Mouse (Mus musculus) layer of hippocampus, adult 8-10 months (tissue): ENCODE measurements at regions not wholly inside any gene's neighbourhood (a gene's known extent, or its start where the extent isn't known, plus 50 kb on each side); places are given as distances from the start of the nearest gene placed in this dataset.
A peak's percentile ranks its signal among the peaks of the same experiment; 100 is the strongest.

Experiments used
- DNase-seq, 2 experiments: peaks; one replicate each; pipeline ENCODE4 v3.0.0; 2022; ENCODE audit warnings: low spot score in 2 of 2

DNA sequence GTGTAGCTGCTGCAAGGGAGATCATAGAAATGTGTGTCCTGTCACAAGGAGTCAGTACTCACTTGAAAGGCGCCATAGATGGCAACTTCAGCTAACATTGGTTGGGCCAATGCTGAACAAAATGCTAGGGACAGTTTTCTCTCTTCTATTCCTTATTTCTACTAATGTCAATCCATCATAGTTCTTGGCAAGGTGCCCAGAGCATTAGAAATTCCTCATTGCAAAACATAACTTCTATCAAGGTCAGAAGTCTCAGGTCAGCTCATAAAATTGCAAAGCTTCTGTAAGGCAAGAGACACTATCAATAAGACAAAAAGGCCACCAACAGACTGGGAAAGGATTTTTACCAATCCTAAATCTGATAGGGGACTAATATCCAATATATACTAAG is 106.3 kb downstream of the D1Ertd622e start:
- DNase-seq: no peak

DNA sequence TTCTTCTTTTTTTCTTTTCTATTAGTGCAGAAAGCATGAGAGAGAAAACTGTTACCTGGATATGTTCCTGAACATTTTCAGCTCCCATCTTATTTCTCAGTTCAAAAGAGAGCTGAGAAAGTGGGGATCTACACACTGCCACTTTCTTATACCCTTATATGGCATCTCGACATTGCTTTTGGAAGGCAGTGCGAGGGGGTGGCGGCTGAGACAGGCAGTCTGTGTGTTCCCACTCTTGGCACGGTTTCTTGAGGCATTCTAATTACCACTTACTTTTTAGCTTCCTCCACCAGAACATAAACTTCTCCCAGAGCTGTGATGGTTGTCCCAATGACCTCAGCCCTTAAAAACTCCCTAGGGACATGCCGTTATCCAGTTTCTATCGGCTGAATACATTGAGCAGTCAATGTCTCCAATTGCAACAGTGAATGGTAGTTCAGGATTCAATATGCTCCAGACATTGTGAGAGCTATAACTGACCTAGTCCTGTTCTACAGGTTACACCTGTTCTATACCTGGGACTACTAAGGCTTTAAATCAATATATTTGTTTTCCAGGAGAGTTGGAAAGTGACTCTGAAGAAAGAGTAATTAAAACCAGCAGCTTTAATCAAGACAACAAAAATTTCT is 106.8 kb downstream of the D1Ertd622e start:
- peak; percentile 25 to 46 for DNase-seq

DNA sequence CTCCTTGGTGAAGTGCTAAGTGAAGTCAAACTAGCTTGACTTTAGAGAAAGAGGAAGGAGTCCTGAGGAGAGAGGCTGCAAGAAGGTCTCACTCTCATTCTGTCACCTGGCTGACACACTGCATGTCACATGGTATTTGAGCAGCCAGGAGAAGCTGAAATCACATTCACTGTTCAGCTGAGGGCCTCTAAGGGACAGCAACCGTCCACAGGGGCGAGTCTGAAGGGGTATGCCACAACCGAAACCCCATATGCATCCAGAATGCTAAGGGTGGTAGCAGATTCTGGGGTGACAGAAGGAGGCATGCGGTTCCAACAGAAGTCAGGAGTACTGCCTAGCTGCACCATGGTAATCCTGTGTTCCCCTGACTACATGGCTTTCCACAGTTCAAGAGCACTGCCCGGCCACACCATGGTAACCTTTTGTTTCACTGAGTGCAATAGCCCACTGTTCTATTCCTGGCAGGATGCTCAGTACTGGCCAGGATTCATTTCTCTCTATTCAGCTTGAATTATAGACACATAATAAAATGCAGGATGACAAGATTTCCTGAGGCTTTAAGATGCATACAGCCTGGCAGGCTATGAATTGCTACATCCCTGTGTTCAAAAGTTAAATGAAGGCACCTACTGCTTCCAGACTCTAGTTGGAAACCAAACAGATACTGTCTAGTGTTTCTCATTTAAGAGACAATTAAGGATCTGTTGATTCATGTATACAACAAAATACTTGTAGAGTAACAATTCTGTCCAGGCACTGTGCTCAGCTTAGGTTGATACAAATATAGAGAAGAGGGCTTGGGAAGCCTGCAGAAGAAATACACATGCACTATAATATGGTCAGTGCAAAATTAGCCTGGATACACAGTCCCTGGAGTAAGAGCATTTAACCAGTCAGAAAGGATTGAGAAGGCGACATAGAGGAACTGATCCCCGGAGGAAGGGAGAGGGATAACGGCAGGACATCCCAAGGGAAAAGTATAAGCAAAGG is 108.1 kb downstream of the D1Ertd622e start:
- DNase-seq: peak; percentile 17 to 26

DNA sequence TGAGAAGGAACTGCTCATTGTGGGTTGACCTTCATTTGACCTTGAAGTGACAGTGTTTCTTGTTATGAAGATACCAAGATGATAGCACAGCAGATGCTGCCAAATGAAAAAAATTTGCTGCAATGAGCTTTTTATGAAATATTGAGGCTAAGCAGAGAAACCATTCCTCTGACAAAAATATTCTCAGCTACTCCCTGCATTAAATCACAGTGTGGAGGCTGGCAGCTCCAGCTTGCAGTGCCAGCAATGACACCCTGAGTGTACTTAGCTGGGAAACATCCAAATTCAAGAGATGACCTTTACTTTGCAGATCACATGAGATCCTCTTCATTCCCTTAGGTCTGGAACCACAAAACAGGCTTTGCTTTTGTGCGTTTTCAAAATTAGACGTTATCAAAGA is 109.0 kb downstream of the D1Ertd622e start:
- no peak for DNase-seq

DNA sequence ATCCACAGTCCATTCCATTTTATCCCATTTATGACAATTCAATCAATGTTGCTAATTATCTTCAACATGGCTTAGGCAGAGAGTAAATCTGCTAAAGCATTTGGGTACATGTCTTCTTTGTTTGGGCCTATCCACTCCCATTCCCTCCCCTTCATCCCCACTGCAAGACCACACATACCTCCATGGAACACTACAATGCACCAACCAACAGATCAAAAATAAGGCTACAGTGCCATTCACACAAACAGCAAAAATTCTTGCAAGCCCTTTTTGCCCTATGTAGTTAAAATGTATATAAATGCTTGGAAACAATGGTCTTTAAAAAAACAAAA is 120.7 kb downstream of the D1Ertd622e start:
- no peak for DNase-seq

DNA sequence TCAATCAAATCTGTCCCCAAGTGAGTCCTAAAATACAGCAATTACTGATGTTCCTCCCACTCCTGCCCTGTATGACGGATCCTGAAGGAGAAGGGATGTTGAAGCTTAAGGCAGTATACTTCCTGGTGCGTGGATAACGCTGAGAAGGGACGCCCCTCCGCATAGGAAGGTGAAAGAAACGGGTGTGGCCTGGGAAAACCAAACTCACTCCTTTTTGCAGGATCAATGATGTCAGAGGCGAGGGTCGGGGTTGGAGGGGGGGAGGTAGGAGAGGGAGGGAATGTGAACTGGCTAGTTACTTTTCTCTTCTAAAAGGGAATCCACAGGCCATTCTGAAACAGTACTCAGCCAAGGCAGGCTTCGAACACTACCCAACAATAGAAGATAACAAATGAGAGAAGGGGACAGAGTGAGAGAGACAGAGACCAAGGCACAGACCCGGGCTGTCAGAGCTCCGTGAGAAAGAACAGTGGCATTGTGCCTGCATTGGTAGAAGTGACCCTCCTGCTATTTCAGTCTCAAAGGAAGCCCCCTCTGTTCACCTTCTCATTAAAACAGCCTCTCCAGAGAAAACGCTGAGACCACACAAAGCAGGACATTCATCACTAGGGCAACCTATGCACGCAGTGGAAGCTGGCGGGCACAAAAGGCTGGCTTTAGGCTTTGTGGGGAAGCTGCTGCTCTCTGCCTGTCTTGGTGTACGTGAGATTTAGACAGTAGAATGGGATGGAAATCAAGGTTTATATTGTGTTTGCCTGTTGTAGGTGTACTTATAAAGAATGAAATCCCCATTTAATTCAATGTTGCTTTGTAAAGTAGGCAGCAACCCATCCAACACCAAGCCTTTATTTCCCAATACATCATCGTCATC is 121.3 kb downstream of the D1Ertd622e start:
- DNase-seq: no peak

DNA sequence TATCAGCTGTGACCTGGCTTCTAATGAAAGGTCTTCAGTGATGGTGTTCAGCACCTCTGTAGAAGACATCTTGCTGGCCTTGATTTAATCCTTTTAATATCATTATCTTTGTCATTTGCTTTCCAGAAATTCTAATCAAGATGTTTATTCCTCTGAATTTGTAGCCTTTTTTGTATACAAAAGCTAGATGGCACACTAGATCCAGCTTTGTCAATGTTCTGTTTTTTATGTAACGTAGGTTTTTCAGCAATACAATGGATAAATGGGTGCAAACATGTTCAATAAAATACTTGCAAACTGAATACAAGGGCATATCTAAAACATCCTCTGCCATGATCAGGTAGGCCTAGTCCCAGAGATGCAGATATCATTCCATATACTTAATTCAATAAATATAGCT is 165.0 kb downstream of the D1Ertd622e start:
- DNase-seq: no peak

DNA sequence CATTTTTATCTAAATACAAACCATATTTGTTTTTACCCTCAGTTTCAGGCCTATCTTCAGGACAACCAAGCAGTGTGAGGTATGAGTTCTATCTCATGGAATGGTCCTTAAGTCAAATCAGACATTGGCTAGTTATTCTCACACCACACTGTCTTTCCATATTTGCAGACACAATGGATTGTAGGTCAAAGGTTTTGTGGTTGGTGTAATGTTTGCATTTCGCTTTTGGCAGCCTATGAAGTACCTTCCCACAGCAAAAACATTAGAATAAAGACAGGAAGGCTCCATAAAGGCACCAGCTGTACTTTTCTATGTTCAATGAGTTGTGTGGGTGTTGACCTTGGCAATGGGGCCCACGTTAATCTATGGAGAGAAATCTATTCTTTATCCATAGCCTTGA is 182.0 kb downstream of the D1Ertd622e start:
- DNase-seq: no peak
